Mouse (Mus musculus): ENCODE measurements around the gene Gsta3.
A peak's percentile ranks its signal among the peaks of the same experiment; 100 is the strongest.
"Not testable (repeated sequence)": the region's sequence is repeated elsewhere in the genome, so short reads cannot be mapped to it uniquely, and the experiment has no call there.

The Gsta3 gene

GRCm38 (mm10) chr1:21239911-21240898 lies at the start of gene Gsta3:
Gsta3 (plus strand) TSS chr1:21240589.
- no peak for DNase-seq (ENCODE audit: extremely low spot score, low spot score)

DNA sequence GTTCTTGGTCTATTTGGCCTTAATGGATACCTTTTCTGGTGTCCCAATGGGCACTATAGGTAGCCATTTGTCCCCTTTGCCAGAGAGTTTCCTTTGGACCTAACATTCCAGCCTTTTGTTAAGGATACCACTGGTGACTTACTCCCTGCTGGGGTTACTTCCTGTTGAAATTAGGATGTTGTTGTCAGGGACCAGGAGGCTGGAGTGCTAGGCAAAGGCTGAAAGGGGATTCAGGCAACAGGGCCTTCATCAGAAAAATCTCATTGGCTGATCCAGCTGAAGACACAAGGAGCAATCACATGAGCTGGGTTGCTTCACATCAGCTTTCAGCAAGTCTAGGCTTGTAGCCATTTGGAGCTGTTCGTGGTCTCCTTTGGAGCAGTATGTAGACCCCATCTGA lies 34.1 kb upstream of the Gsta3 start:
- DNase-seq (ENCODE audit: extremely low spot score, low spot score) = no peak

DNA sequence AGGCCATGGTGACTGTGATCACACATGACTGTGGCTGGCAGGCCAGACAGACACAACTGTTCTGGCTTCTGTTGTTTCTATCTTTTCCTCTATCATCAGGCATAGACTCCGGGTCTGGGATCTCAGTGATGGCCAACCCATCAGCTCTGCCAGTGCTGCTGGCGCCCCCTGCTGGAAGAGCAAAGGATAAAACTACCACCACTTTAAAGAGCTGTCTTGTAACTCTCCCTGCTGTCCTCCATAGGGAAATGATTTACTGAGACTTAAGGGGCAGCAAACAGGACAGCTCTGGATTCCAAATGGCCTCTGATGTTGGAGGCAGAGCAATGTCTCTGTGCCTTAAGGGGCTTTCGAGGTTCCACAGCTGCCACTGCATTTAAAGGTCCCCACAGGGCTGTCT lies 26.9 kb upstream of the Gsta3 start:
- not testable (repeated sequence) for DNase-seq (ENCODE audit: extremely low spot score, low spot score)

- DNase-seq (ENCODE audit: extremely low spot score, low spot score) = not testable (repeated sequence)
Observed at GRCm38 (mm10) chr1:21213991-21214692, 26.2 kb upstream of the Gsta3 start.

GRCm38 (mm10) chr1:21218489-21218919 lies 21.9 kb upstream of the Gsta3 start, which contains the start of gene Tmem14a:
Tmem14a (plus strand) TSS chr1:21218575.
- DNase-seq (ENCODE audit: extremely low spot score, low spot score) = peak; percentile 89

- no peak for DNase-seq (ENCODE audit: extremely low spot score, low spot score)
Observed at GRCm38 (mm10) chr1:21227756-21228395, 12.5 kb upstream of the Gsta3 start.

DNA sequence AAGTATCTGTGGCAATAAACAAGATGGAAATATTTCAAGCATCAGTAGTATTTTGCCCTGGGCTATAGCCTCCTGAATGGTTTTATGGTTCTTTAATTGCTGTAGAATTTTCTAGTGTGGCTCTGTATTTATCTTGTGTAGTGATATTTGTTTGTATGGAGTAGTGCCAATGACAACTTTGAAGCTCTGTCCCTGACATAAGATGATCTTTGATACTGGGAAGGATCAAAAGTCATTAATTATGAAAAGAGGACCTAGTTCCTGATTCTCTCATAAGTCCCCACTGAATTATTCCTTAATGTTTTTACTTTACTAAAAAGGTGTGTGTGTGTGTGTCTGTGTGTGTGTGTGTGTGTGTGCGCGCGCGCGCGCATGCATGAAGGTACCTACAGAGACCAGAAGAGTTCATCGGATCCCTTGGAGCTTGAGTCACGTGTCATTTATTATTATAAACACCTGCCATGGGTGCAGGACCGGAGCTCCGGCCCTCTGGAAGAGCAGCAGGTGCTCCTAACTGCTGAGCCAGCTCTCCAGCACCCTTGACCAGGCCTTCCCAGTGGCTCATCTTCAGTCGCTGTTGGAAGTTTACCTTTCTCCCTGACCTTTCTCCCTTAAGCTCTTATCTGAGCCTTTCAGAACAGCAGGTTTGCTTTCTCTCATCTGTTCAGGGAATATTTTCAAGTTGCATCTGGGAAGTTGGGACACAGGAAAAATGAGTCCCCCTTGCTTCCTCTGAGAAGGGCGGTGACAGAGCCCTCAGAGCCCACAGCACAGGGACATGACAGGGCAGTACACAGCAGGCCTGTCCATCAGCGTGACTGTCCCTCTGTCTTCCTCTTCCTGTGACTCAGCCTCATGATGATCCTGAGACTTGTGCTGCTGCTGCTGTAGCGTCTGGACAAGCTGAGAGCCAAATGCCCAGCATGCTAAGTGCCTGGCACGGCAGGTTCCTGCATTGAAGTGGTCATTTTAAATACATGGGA lies 11.4 kb upstream of the Gsta3 start:
- DNase-seq (ENCODE audit: extremely low spot score, low spot score) = not testable (repeated sequence)

- no peak for DNase-seq (ENCODE audit: extremely low spot score, low spot score)
Observed at GRCm38 (mm10) chr1:21230376-21230775, 10.0 kb upstream of the Gsta3 start.

GRCm38 (mm10) chr1:21231744-21232464 lies 8.5 kb upstream of the Gsta3 start:
- DNase-seq (ENCODE audit: extremely low spot score, low spot score) = no peak

GRCm38 (mm10) chr1:21232516-21232915 lies 7.9 kb upstream of the Gsta3 start:
- no peak for DNase-seq (ENCODE audit: extremely low spot score, low spot score)

- DNase-seq (ENCODE audit: extremely low spot score, low spot score) = no peak
Observed at GRCm38 (mm10) chr1:21235359-21235758, 5.0 kb upstream of the Gsta3 start.

DNA sequence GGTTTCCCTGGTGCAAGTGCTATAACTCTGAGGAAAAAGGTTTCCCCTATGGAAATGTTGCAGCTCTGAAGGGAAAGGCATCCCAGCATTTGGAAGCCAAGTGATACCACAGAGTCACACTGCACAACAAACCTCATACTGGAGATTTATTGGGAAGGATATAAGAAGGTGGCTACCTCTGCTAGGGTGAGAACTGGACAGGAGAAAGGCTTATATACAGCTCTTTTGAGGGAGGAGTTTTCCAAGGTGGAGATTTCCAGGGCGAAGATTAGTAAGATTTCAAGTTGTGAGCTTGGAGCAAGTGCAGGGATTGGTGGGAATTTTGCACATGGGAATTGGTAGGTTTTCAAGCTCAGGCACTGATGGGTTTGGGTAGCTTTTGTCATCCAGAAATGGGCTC lies 707 bp downstream of the Gsta3 start:
- DNase-seq (ENCODE audit: extremely low spot score, low spot score) = no peak

DNA sequence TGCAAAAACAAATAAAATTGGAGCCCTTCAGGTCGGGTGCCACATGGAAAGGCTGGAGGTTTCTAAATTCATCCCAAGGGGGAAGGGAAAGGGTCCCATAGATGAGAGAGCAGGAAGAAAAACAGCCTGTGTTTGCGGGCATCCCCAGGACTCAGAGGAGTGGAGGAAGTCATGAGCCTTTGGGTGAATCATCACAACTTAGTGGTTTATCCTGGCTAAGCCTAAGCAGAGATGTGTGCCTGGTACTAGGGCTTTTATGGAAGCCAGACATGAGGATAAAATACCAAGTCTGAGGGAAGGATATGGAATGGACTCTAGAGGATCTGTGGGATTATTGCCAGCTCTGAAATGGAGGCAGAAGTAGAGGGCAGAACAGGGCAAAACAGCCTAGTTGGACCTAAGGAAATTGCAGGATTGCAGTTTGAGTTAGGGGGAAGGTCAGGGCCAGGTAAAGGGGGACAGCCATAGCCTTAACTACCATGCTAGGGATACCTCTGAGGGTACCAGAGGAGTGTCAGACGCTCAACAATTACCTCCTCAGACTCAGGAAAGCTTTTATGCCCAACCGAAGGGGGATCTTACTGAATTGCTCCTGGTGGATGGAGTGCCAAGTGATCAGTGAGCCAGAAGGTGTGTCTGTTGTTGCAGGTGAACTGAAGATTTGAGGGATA lies 4.0 kb downstream of the Gsta3 start:
- DNase-seq (ENCODE audit: extremely low spot score, low spot score) = no peak

GRCm38 (mm10) chr1:21246136-21246535 lies 5.7 kb downstream of the Gsta3 start:
- no peak for DNase-seq (ENCODE audit: extremely low spot score, low spot score)

DNA sequence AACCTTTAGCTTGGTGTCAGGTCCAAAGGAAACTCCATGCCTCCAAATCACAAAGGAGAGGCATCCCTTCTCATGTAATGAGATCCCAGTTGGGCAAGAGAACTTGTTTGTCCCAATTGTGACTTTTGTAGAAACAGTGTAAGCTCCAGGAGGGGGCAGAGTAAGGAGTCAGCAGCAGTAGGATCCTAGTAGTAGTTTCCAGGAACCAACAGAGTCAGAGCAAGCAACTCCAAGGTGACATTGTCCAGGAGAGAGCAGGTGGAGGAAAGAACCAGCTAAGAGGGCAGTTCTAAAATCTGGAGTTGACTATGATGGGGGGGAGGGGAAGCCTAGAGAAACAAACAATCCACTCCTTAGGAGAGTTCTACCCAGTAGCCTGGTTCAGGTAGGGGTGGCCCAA lies 7.5 kb downstream of the Gsta3 start:
- no peak for DNase-seq (ENCODE audit: extremely low spot score, low spot score)

DNA sequence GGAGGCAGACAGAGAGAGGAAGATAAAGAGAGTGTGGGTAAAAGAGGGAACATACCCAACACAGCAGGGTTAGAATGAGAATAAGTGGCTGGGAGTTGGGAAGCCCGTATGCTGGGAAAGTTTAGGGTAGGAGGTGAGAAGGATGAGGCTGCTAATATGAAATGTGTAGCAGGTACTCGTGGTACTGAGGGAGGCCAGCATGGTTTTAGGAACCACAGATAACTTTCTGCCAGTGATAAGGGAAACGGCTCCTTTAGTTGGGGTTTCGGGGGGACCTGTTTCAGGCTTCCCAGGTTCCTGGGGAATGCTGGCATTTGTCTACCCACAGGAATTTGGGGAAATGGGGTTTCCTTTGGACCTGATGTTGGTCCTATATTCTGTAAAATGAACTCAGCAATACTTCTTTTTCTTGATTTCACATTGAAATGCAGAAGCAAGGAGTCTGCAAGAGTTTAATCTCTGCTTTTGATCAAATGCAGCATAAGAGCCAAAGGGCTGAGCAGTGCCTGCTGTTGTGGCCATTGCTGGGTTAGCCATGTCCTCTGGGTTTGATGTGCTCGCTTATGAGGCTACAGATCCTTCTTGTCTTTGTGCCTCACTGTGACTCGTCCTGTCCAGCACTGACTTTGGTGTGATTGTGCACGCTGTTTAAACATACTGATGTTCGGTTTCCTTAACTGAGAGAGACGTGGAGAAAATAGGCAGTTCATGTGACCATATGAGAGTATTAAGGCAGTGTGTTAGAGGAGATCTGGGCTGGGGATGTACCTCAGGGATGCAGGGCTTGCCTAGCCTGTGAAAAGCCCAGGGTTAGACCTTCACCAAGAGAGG lies 8.4 kb downstream of the Gsta3 start:
- DNase-seq (ENCODE audit: extremely low spot score, low spot score) = no peak

DNA sequence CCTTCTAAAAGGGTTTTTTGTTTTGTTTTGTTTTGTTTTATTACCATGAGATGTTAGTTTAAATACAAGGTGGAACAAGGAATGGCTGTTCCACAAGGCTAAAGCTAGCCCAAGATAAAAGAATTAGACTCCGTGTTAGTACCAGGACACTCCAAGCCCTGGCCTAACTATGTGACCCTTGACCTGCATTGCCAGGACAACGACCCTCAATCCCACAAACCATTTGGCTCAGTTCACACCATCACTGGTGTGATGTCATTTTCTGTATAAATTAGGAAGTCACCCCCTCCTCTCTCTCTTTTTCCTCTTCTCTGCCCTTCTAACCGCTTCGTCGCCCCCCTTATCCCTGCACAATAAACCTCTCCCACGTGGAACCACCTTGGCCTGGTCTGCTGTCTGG lies 11.3 kb downstream of the Gsta3 start:
- no peak for DNase-seq (ENCODE audit: extremely low spot score, low spot score)

- no peak for DNase-seq (ENCODE audit: extremely low spot score, low spot score)
Observed at GRCm38 (mm10) chr1:21252566-21253302, 12.3 kb downstream of the Gsta3 start.

All from neural tube, embryonic 10.5 days (tissue).